14 mouse cellular contexts compared by ENCODE assay signal in the genomic region with DNA sequence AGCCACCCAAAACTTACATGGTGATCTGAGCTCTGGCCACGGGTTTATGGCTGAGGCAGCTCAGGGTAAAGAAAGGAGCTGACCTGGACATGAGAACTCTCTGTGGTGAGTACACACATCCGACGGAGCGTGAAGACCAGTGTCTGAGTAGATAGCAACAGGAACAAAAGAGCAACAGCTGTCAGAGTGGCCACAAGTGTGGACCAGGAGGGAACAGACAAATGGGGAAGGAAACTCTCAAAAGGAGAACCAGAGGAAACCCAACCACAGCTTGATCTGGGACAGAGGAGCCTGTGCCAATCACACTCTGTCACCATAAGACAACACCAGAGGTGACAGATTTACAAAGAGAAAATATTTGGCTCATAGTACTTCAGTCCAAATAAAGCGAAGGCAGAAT. TPM values are rescaled to one million over a fixed set of nuclear protein-coding genes. Genes with fewer than 3 reads are reported as not detected.
DNase-seq lines count a peak whose midpoint lies in the region; ATAC-seq and TF ChIP-seq lines count a peak whose summit lies in the region.
"Had no signal": no experiment of that assay in that cellular context is flagged by ENCODE, and none has a peak within 500 bp of the region (broad histone marks: within the 10 kb centered on the region; RNA-seq: fewer than 3 reads in every experiment).

No protein-coding gene starts in this region.

- no peak overlapping the region for H3K4me2 ChIP-seq in kidney, postnatal 0 days (ENCODE audit: low read length)
- H3K4me2 ChIP-seq in hindbrain, embryonic 14.5 days (replicated peaks), result no peak overlapping the region
- H3K4me2 ChIP-seq: limb, embryonic 15.5 days had no signal

- no peaks in the 10 kb centered on the region for H3K27me3 ChIP-seq in kidney, postnatal 0 days (ENCODE audit: insufficient read depth, low read length)
- H3K27me3 ChIP-seq in hindbrain, embryonic 14.5 days (ENCODE audit: control insufficient read depth, insufficient read depth, low read length), result no peaks in the 10 kb centered on the region
- H3K27me3 ChIP-seq: limb, embryonic 15.5 days; Patski had no signal

- DNase-seq in kidney, postnatal 0 days (ENCODE audit: low spot score), result peak; percentile 21
- no peak for DNase-seq in kidney, postnatal 14 days
- DNase-seq in retina, postnatal 1 day, result peak; percentile 34
- DNase-seq in retina, embryonic 14.5 days (ENCODE audit: low spot score), result no peak
- no peak for DNase-seq in hindbrain, embryonic 14.5 days (ENCODE audit: low spot score)
- no peak for DNase-seq in ovary, postnatal 36 days (ENCODE audit: low spot score)
- DNase-seq: adrenal gland, adult 8-10 months; gastrocnemius, postnatal 10 days; kidney, postnatal 10 days had no signal

- no peak overlapping the region for H3K9ac ChIP-seq in kidney, postnatal 0 days (ENCODE audit: low read depth, low read length)
- no peak overlapping the region for H3K9ac ChIP-seq in hindbrain, embryonic 14.5 days
- H3K9ac ChIP-seq: limb, embryonic 15.5 days had no signal

- no peaks in the 10 kb centered on the region for H3K4me1 ChIP-seq in kidney, postnatal 0 days (replicated peaks; ENCODE audit: insufficient read depth, low read length)
- 0 out of 2 replicates have a peak, but pooled peaks cover 7% of the 10 kb centered on the region for H3K4me1 ChIP-seq in hindbrain, embryonic 14.5 days (replicated peaks; ENCODE audit: control insufficient read depth, insufficient read depth, low read length)

- no peaks in the 10 kb centered on the region for H3K36me3 ChIP-seq in kidney, postnatal 0 days (ENCODE audit: insufficient read depth, low read length)
- no peaks in the 10 kb centered on the region for H3K36me3 ChIP-seq in hindbrain, embryonic 14.5 days (replicated peaks; ENCODE audit: control insufficient read depth, insufficient read depth)
- H3K36me3 ChIP-seq: limb, embryonic 15.5 days had no signal

- H3K4me3 ChIP-seq in kidney, postnatal 0 days (replicated peaks; ENCODE audit: low read depth, low read length), result no peak overlapping the region
- no peak overlapping the region for H3K4me3 ChIP-seq in hindbrain, embryonic 14.5 days (replicated peaks; ENCODE audit: low read length)
- H3K4me3 ChIP-seq: limb, embryonic 15.5 days had no signal

- ATAC-seq in kidney, postnatal 0 days (replicated peaks; ENCODE audit: low FRiP score, low read depth), result no peak
- ATAC-seq in granulocyte monocyte progenitor cell, adult 5-6 weeks (replicated peaks; ENCODE audit: poor library complexity, severe bottlenecking), result peak; percentile 91
- no peak for ATAC-seq in hindbrain, embryonic 14.5 days (ENCODE audit: low FRiP score)
- ATAC-seq: CD4-positive, CD25-positive, alpha-beta regulatory T cell, adult 4 months; forebrain, embryonic 16.5 days had no signal

- no peak overlapping the region for H3K27ac ChIP-seq in kidney, postnatal 0 days
- H3K27ac ChIP-seq in hindbrain, embryonic 14.5 days, result no peak overlapping the region
- H3K27ac ChIP-seq: limb, embryonic 15.5 days had no signal

- no peaks in the 10 kb centered on the region for H3K9me3 ChIP-seq in kidney, postnatal 0 days (replicated peaks; ENCODE audit: low read length)
- H3K9me3 ChIP-seq in hindbrain, embryonic 14.5 days (ENCODE audit: control insufficient read depth, low read length), result no peaks in the 10 kb centered on the region
- H3K9me3 ChIP-seq: limb, embryonic 15.5 days had no signal

- 36% methylated on average over 5 of the region's 5 CpGs for WGBS in kidney, postnatal 0 days
- 47% methylated on average over 5 of the region's 5 CpGs for WGBS in hindbrain, embryonic 14.5 days

- no peak for TF ChIP-seq CTCF in kidney, postnatal 0 days (IDR thresholded peaks at IDR 0.05; ENCODE audit: low read depth)

RNA-seq across cellular contexts. Expression of a gene that starts 17.9 kb away (rescaled TPM):
- polyA plus RNA-seq in kidney, postnatal 0 days (2015; fragmentation: Nextera tagmentation; extraction: Ambion mirVana), result 3.1 and 3.4 TPM in 2 replicates
- total RNA-seq in granulocyte monocyte progenitor cell, adult 5-6 weeks (2014; fragmentation: Nextera tagmentation), result 3.5 and 3.7 TPM in 2 replicates
- total RNA-seq in granulocyte monocyte progenitor cell, adult 5-6 weeks (2017), result 0.15 and 0.60 TPM in 2 replicates
- 57.0 and 63.1 TPM in 2 replicates for polyA plus RNA-seq in hindbrain, embryonic 14.5 days (2014; fragmentation: Nextera tagmentation; extraction: Ambion mirVana)

Comparison
In these comparisons a context has a peak if more than half of its experiments do, and no peak if none do; other contexts are left out.
1. DNase-seq: peak in kidney, postnatal 0 days (single experiment) and retina, postnatal 1 day (single experiment); none in kidney, postnatal 14 days (single experiment), retina, embryonic 14.5 days (single experiment), hindbrain, embryonic 14.5 days (single experiment) and ovary, postnatal 36 days (single experiment).
2. RNA of a gene that starts 17.9 kb away (polyA plus RNA-seq): 57.0 to 63.1 TPM in hindbrain, embryonic 14.5 days; 3.1 to 3.4 TPM in kidney, postnatal 0 days; every median in the first group is over 10 times any median in the second.